Mouse (Mus musculus): Measurements from ENCODE around the gene Nfia. TPM values are rescaled to one million over a fixed set of nuclear protein-coding genes. Genes with fewer than 3 reads are reported as not detected.
A peak's percentile ranks its signal among the peaks of the same experiment; 100 is the strongest.

Nfia gene
- total RNA-seq, 2 experiments from 2014 or later, result 113 to 115 TPM

GRCm38 (mm10) chr4:98094112-98094805 is 321.7 kb downstream of the Nfia start:
- Histone ChIP-seq H3K27ac (no peak overlapping the region), H3K4me3 (no peak overlapping the region; the same call in 1 of the 2 replicates)
- DNase-seq (ENCODE audit: low spot score in 2 of 2), result no peak
- no peak for TF ChIP-seq CTCF (conservative IDR thresholded peaks at IDR 0.05)

GRCm38 (mm10) chr4:98095060-98095459 is 322.5 kb downstream of the Nfia start:
- DNase-seq (ENCODE audit: low spot score in 2 of 2), result no peak
- TF ChIP-seq CTCF (conservative IDR thresholded peaks at IDR 0.05), result no peak
- H3K4me3 ChIP-seq, result no peak overlapping the region
- H3K27ac ChIP-seq, result no peak overlapping the region

GRCm38 (mm10) chr4:98097013-98097566 is 324.6 kb downstream of the Nfia start:
- DNase-seq (ENCODE audit: low spot score in 2 of 2), result no peak
- TF ChIP-seq CTCF (conservative IDR thresholded peaks at IDR 0.05), result no peak
- H3K4me3 ChIP-seq, result no peak overlapping the region
- no peak overlapping the region for H3K27ac ChIP-seq

GRCm38 (mm10) chr4:98098663-98099062 is 326.1 kb downstream of the Nfia start:
- no peak for DNase-seq (ENCODE audit: low spot score in 2 of 2)
- Histone ChIP-seq H3K4me3 (no peak overlapping the region), H3K27ac (no peak overlapping the region)
- no peak for TF ChIP-seq CTCF (conservative IDR thresholded peaks at IDR 0.05)

- H3K27ac ChIP-seq, result peak overlapping the region; percentile 28; the same call in 1 of the 2 replicates
- no peak overlapping the region for H3K4me3 ChIP-seq
- TF ChIP-seq CTCF (conservative IDR thresholded peaks at IDR 0.05), result peak; percentile 42
- DNase-seq (ENCODE audit: low spot score in 2 of 2), result peak in 1 of 2 experiments; percentile 42
Observed at GRCm38 (mm10) chr4:98099433-98099832, 326.9 kb downstream of the Nfia start.

- DNase-seq (ENCODE audit: low spot score in 2 of 2), result no peak
- TF ChIP-seq CTCF (conservative IDR thresholded peaks at IDR 0.05), result no peak
- Histone ChIP-seq H3K27ac (peak overlapping the region; percentile 58), H3K4me3 (no peak overlapping the region)
Observed at GRCm38 (mm10) chr4:98101153-98102096, 328.9 kb downstream of the Nfia start.

GRCm38 (mm10) chr4:98102625-98103336 is 330.2 kb downstream of the Nfia start:
- TF ChIP-seq CTCF (conservative IDR thresholded peaks at IDR 0.05), result no peak
- peak overlapping the region; percentile 90 for H3K27ac ChIP-seq
- peak; percentile 48 for DNase-seq (ENCODE audit: low spot score in 2 of 2)
- peak overlapping the region; percentile 50 for H3K4me3 ChIP-seq

- no peak for DNase-seq (ENCODE audit: low spot score in 2 of 2)
- no peak overlapping the region for H3K4me3 ChIP-seq
- H3K27ac ChIP-seq, result peak overlapping the region; percentile 90
- TF ChIP-seq CTCF (conservative IDR thresholded peaks at IDR 0.05), result no peak
Observed at GRCm38 (mm10) chr4:98103337-98103666, 330.8 kb downstream of the Nfia start.

- no peak for TF ChIP-seq CTCF (conservative IDR thresholded peaks at IDR 0.05)
- DNase-seq (ENCODE audit: low spot score in 2 of 2), result no peak
- Histone ChIP-seq H3K27ac (0 out of 2 replicates have a peak overlapping the region, but pooled peaks have one; percentile 90), H3K4me3 (no peak overlapping the region)
Observed at GRCm38 (mm10) chr4:98104161-98104560, 331.6 kb downstream of the Nfia start.

GRCm38 (mm10) chr4:98104911-98105702 is 332.6 kb downstream of the Nfia start:
- TF ChIP-seq CTCF (conservative IDR thresholded peaks at IDR 0.05), result no peak

GRCm38 (mm10) chr4:98105971-98106370 is 333.4 kb downstream of the Nfia start:
- Histone ChIP-seq H3K27ac (no peak overlapping the region), H3K4me3 (no peak overlapping the region)
- TF ChIP-seq CTCF (conservative IDR thresholded peaks at IDR 0.05), result no peak
- no peak for DNase-seq (ENCODE audit: low spot score in 2 of 2)

More at GRCm38 (mm10) chr4:98104911-98105702, 332.6 kb downstream of the Nfia start:
- no peak overlapping the region for H3K4me3 ChIP-seq
- DNase-seq (ENCODE audit: low spot score in 2 of 2), result no peak
- H3K27ac ChIP-seq, result 0 out of 2 replicates have a peak overlapping the region, but pooled peaks have one; percentile 0
